Mouse (Mus musculus) neural tube, embryonic 15.5 days (tissue): Measurements from ENCODE around the gene Cd200r4. TPM values are rescaled to one million over a fixed set of nuclear protein-coding genes. Genes with fewer than 3 reads are reported as not detected.

ENCODE experiments used
- ATAC-seq: fragments of 200-750 bp; cut with Nextera tagmentation; 2 replicates; pipeline ENCODE4 v1.8.0; 2017; ENCODE audit warnings: mild to moderate bottlenecking, moderate TSS enrichment, moderate library complexity; ENCODE audit not compliant: low FRiP score
- H3K27ac ChIP-seq: fragments of 300-500 bp; sonication (generic); replicated peaks from 2 replicates; pipeline ENCODE4 v1.5.1; 2015; ENCODE audit warnings: mild to moderate bottlenecking, inconsistent platforms
- H3K27me3 ChIP-seq: fragments of 300-500 bp; sonication (generic); replicated peaks from 2 replicates; pipeline ENCODE4 v1.6.1; 2015; ENCODE audit warnings: inconsistent platforms
- H3K36me3 ChIP-seq: fragments of 300-500 bp; sonication (generic); 2 replicates; pipeline ENCODE4 v1.6.1; 2015; ENCODE audit warnings: inconsistent platforms
- H3K4me1 ChIP-seq: fragments of 300-500 bp; sonication (generic); 2 replicates; pipeline ENCODE4 v1.6.1; 2015; ENCODE audit warnings: inconsistent platforms
- H3K4me2 ChIP-seq: fragments of 300-500 bp; sonication (generic); 2 replicates; pipeline ENCODE4 v1.6.1; 2015; ENCODE audit warnings: inconsistent platforms, mild to moderate bottlenecking, moderate library complexity
- H3K4me3 ChIP-seq: fragments of 300-500 bp; sonication (generic); replicated peaks from 2 replicates; pipeline ENCODE4 v1.5.1; 2015; ENCODE audit warnings: mild to moderate bottlenecking, inconsistent platforms
- H3K9ac ChIP-seq: fragments of 300-500 bp; sonication (generic); replicated peaks from 2 replicates; pipeline ENCODE4 v1.6.1; 2015; ENCODE audit warnings: mild to moderate bottlenecking, inconsistent platforms
- H3K9me3 ChIP-seq: fragments of 300-500 bp; sonication (generic); replicated peaks from 2 replicates; pipeline ENCODE4 v1.6.1; 2016; ENCODE audit warnings: inconsistent platforms
- WGBS: fragments of 180-500 bp; shearing (Covaris S2); methylation state at CpG from one replicate; pipeline ENCODE4 v1.1.7; 2015; ENCODE audit warnings: mixed read lengths; 5-methylcytosine and 5-hydroxymethylcytosine counted together
- polyA plus RNA-seq: library from polyadenylated mRNA; unstranded; fragments of >200 nt; fragmentation: Nextera tagmentation; extraction: Ambion mirVana; gene quantifications from 2 replicates; pipeline ENCODE4 v1.2.1, GENCODE M21; 2015

Gene Cd200r4
- 0.24 TPM in 1 of 2 replicates, not detected in the other for polyA plus RNA-seq

DNA sequence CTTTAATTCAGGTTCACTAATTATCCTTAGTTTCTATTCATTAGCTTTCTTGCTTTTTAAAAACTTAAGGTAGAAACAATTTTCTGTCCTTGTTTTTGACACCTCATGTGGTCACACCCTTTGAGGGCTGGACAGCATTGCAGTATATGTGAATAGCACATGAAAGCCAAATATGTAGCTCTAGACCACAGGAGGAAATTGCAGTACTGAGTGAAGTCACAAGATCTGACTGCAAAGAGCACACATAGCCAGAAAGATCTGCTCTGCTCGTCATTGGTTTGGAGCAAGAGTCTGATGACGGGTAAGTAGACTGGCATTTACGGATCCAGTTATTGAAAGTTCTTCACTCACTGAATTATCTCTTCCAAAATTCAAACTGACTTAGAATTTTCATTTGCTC, at the start of gene Cd200r4:
TSS of gene Cd200r4 (plus strand) at position 190 of the 400 bp plus-strand sequence.
- H3K9ac ChIP-seq = no peak within 1 kb of the TSS
- H3K36me3 ChIP-seq = no peaks in the 10 kb centered on the region
- H3K4me1 ChIP-seq = no peaks in the 10 kb centered on the region
- H3K27ac ChIP-seq = no peak within 1 kb of the TSS
- H3K4me2 ChIP-seq = no peak within 1 kb of the TSS
- 91% methylated on average over 3 of the region's 3 CpGs for WGBS
- ATAC-seq = no peak
- no peaks in the 10 kb centered on the region for H3K9me3 ChIP-seq
- H3K4me3 ChIP-seq = no peak within 1 kb of the TSS
- H3K27me3 ChIP-seq = no peaks in the 10 kb centered on the region

DNA sequence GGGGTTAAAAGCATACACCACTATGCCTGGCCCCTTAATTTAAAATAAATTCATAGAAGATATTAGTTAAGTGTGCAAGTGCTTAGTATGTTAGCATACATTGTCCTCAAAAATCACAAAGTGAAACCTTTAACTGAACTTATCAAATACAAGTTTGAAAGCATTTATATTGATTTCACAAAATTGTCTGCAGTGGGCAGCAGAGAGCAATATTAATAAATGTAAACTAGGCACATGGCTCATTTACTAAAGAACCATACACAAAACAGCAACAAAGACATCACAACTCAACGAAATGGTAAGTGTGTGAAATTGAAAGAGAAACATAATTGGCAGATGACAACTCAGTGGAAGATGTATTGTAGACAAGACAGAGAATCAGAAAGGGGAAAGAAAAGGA, 49.7 kb upstream of the Cd200r4 start:
- 60% methylated on average over 1 of the region's 1 CpGs for WGBS
- Histone ChIP-seq H3K27ac (no peak overlapping the region), H3K9me3 (no peaks in the 10 kb centered on the region), H3K27me3 (no peaks in the 10 kb centered on the region), H3K4me2 (no peak overlapping the region), H3K4me1 (no peaks in the 10 kb centered on the region), H3K36me3 (no peaks in the 10 kb centered on the region), H3K9ac (no peak overlapping the region), H3K4me3 (no peak overlapping the region)
- ATAC-seq = no peak

DNA sequence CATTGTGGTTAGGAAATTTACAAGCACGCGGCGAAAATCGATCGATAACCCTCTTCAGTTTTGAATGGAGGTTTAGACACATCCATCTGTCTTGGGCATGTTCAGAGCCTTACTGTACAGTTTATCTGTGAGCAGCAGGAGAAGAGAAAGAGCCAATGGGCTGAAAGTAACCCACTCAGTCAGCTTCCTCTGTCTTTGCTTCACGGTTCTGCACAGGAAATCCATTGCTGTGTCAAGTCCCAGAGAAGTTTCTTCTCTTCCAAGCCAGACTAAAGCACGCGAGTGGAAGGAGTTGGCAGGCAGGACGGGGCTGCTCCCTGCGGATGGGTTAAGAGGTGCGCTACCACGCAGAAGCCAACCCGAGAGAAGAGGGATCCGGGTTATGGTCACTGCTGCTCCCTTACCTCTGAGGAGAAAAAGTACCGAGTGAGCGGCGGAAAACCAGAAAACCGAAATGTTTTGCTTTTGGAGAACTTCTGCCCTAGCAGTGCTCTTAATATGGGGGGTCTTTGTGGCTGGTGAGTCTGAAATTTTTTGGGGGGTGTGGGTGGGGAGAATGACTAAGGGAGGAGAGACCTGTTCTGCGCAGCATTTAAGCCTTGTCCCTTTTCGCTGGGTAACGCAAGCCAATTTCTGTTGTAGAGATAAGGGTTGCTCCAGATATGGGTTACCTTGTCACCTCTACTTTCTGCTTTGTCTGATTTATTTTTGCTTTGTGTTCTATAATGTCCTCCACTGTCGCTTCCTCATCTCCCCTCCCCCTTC, 45.8 kb upstream of the Cd200r4 start, which contains the start of gene Cd200r1:
TSS of gene Cd200r1 (plus strand) at position 182 of the 765 bp plus-strand sequence.
- H3K27ac ChIP-seq = no peak within 1 kb of the TSS
- no peaks in the 10 kb centered on the region for H3K27me3 ChIP-seq
- H3K36me3 ChIP-seq = no peaks in the 10 kb centered on the region
- no peaks in the 10 kb centered on the region for H3K4me1 ChIP-seq
- H3K4me2 ChIP-seq = no peak within 1 kb of the TSS
- 83% methylated on average over 22 of the region's 22 CpGs for whole genome bisulfite sequencing
- H3K9me3 ChIP-seq = no peaks in the 10 kb centered on the region
- no peak within 1 kb of the TSS for H3K9ac ChIP-seq
- no peak for ATAC-seq
- H3K4me3 ChIP-seq = no peak within 1 kb of the TSS

GRCm38 (mm10) chr16:44766320-44766892, 45.1 kb upstream of the Cd200r4 start:
- Histone ChIP-seq H3K9ac (no peak overlapping the region), H3K36me3 (no peaks in the 10 kb centered on the region), H3K4me2 (no peak overlapping the region), H3K27ac (no peak overlapping the region), H3K9me3 (no peaks in the 10 kb centered on the region), H3K4me3 (no peak overlapping the region), H3K4me1 (no peaks in the 10 kb centered on the region), H3K27me3 (no peaks in the 10 kb centered on the region)
- 89% methylated on average over 9 of the region's 9 CpGs for WGBS
- no peak for ATAC-seq

DNA sequence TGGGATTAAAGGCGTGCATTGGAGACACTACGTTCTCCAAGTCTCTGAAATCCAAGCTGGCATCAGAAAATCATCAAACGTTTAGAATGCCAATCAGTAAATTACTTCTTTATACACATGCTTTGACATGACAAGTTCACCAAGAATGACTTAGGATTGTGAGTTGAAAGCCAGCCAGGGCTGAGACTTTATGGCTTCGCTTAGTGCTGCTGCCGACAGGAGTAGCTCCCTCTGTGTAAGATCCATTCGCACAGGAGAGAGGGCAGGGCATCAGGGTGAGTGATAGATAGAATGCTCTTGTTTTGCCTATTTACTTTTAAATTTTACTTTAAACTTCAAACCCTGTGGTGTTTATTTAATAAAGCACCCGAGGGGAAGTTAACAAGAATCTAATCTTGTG, 44.0 kb upstream of the Cd200r4 start:
- WGBS = 88% methylated on average over 7 of the region's 7 CpGs
- no peaks in the 10 kb centered on the region for H3K27me3 ChIP-seq
- no peaks in the 10 kb centered on the region for H3K36me3 ChIP-seq

DNA sequence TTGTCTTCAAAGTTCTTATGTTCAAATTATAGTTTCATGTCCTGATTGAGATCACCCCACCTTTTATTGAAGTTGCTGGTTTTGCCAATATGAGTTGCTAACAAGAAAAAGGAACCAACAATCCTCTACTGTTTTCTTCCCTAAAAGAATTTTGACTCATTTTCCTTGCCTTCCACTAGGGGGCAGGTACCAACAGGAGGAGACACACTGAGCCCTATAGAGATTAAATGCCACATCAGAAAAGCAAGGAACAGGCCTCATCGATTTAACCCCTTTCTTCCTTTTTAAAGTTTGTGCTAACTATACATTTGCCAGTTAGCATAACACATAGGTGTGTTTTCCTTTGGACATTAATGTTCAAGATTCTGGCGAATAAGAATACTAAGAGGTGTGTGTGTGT, 43.6 kb upstream of the Cd200r4 start:
- ATAC-seq = no peak

More for the DNA sequence above, 44.0 kb upstream of the Cd200r4 start:
- Histone ChIP-seq H3K9me3 (no peaks in the 10 kb centered on the region), H3K9ac (no peak overlapping the region), H3K4me2 (no peak overlapping the region), H3K27ac (no peak overlapping the region), H3K4me1 (no peaks in the 10 kb centered on the region), H3K4me3 (no peak overlapping the region)
- ATAC-seq = no peak

DNA sequence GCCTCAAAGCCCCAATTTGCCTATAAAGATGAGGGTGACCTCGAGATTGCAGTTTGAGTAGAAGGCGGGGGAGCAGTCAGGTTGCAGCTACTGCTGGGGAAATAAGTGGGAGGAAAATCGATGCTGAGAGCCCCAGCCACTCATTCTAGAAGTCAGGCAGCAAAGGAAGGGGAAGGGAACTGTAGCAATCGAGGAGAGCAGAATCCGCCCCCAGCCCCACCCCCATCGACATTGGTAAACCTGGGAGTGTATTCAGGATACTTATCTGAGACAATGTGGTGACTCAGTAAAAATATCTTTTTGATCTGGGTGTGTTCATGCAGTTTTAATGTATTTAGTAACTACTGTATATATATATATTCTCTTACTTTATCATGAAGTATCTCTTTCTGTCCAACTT, 39.0 kb upstream of the Cd200r4 start:
- Histone ChIP-seq H3K4me1 (no peaks in the 10 kb centered on the region), H3K9me3 (no peaks in the 10 kb centered on the region), H3K4me2 (no peak overlapping the region), H3K36me3 (no peaks in the 10 kb centered on the region), H3K27ac (no peak overlapping the region), H3K4me3 (no peak overlapping the region), H3K9ac (no peak overlapping the region), H3K27me3 (no peaks in the 10 kb centered on the region)
- WGBS = 79% methylated on average over 6 of the region's 6 CpGs
- no peak for ATAC-seq

More for the DNA sequence above, 43.6 kb upstream of the Cd200r4 start:
- Histone ChIP-seq H3K9ac (no peak overlapping the region), H3K9me3 (no peaks in the 10 kb centered on the region), H3K36me3 (no peaks in the 10 kb centered on the region), H3K4me1 (no peaks in the 10 kb centered on the region), H3K27ac (no peak overlapping the region), H3K27me3 (no peaks in the 10 kb centered on the region), H3K4me3 (no peak overlapping the region), H3K4me2 (no peak overlapping the region)
- 54% methylated on average over 2 of the region's 2 CpGs for WGBS

DNA sequence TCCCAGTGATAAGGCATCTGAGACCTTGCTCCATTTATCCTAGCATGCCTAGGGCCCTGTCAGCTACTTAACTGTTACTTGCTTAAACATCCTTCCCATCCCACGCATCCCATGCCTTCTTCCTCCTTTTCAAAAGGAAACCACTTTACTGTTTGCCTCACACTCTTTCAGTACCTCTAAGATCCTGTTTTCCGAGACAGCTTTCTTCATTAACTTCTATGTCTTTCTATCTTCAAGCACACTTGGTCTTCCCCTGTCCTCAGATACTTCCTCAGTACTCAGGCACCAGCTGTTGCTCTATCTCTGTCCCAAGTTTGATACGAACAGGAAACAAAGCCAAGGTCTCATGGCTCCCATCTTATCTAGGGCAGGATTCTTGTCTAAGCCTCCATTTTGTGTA, 37.9 kb upstream of the Cd200r4 start:
- H3K27me3 ChIP-seq = no peaks in the 10 kb centered on the region
- H3K4me1 ChIP-seq = no peaks in the 10 kb centered on the region
- no peak overlapping the region for H3K27ac ChIP-seq
- H3K36me3 ChIP-seq = no peaks in the 10 kb centered on the region
- H3K4me2 ChIP-seq = no peak overlapping the region
- WGBS = 91% methylated on average over 3 of the region's 3 CpGs
- no peak for ATAC-seq
- H3K4me3 ChIP-seq = no peak overlapping the region
- no peaks in the 10 kb centered on the region for H3K9me3 ChIP-seq
- H3K9ac ChIP-seq = no peak overlapping the region

GRCm38 (mm10) chr16:44774201-44774600, 37.3 kb upstream of the Cd200r4 start:
- Histone ChIP-seq H3K4me1 (no peaks in the 10 kb centered on the region), H3K36me3 (no peaks in the 10 kb centered on the region), H3K9ac (no peak overlapping the region), H3K9me3 (no peaks in the 10 kb centered on the region), H3K4me3 (no peak overlapping the region), H3K27ac (no peak overlapping the region), H3K27me3 (no peaks in the 10 kb centered on the region), H3K4me2 (no peak overlapping the region)
- 92% methylated on average over 6 of the region's 6 CpGs for WGBS
- no peak for ATAC-seq

- Histone ChIP-seq H3K27me3 (no peaks in the 10 kb centered on the region), H3K27ac (no peak overlapping the region), H3K9ac (no peak overlapping the region), H3K36me3 (no peaks in the 10 kb centered on the region), H3K9me3 (no peaks in the 10 kb centered on the region), H3K4me1 (no peaks in the 10 kb centered on the region), H3K4me3 (no peak overlapping the region), H3K4me2 (no peak overlapping the region)
- 81% methylated on average over 17 of the region's 17 CpGs for WGBS
- ATAC-seq = no peak
Measured at GRCm38 (mm10) chr16:44778538-44779147, 32.9 kb upstream of the Cd200r4 start.

- Histone ChIP-seq H3K9ac (no peak overlapping the region), H3K4me3 (no peak overlapping the region), H3K27ac (no peak overlapping the region), H3K9me3 (no peaks in the 10 kb centered on the region), H3K27me3 (no peaks in the 10 kb centered on the region), H3K36me3 (no peaks in the 10 kb centered on the region), H3K4me1 (no peaks in the 10 kb centered on the region), H3K4me2 (no peak overlapping the region)
- no peak for ATAC-seq
- 93% methylated on average over 5 of the region's 5 CpGs for WGBS
Measured at GRCm38 (mm10) chr16:44779494-44779893, 32.0 kb upstream of the Cd200r4 start.

- ATAC-seq = no peak
- Histone ChIP-seq H3K9me3 (no peaks in the 10 kb centered on the region), H3K27me3 (no peaks in the 10 kb centered on the region), H3K4me1 (no peaks in the 10 kb centered on the region), H3K36me3 (no peaks in the 10 kb centered on the region), H3K9ac (no peak overlapping the region), H3K4me3 (no peak overlapping the region), H3K4me2 (no peak overlapping the region), H3K27ac (no peak overlapping the region)
- 67% methylated on average over 4 of the region's 4 CpGs for WGBS
Measured at GRCm38 (mm10) chr16:44780751-44781150, 30.8 kb upstream of the Cd200r4 start.
